Mouse (Mus musculus): Measurements from ENCODE around the gene Tomm40.

Gene Tomm40

DNA sequence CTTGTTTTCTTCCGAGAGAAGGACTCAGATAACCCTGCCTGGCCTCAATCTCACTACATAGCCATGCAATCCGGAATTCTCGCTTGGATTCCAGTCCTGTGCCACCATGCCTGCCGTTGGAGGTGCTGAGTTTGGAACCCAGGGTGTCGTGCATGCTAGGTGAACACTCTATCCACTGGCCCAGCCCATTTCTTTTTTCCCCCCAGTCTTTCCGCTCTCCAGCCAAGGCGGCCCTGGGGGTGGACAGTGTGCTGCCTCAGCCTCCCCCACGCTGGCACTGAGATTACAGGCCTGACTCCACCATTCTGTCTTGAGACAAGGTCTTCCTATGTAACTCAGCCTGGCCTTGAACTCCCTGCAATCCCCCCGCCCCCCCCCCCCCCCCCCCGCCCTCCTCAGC lies 30.7 kb upstream of the Tomm40 start:
- DNase-seq (ENCODE audit: extremely low spot score, low read depth, low spot score) = no peak

DNA sequence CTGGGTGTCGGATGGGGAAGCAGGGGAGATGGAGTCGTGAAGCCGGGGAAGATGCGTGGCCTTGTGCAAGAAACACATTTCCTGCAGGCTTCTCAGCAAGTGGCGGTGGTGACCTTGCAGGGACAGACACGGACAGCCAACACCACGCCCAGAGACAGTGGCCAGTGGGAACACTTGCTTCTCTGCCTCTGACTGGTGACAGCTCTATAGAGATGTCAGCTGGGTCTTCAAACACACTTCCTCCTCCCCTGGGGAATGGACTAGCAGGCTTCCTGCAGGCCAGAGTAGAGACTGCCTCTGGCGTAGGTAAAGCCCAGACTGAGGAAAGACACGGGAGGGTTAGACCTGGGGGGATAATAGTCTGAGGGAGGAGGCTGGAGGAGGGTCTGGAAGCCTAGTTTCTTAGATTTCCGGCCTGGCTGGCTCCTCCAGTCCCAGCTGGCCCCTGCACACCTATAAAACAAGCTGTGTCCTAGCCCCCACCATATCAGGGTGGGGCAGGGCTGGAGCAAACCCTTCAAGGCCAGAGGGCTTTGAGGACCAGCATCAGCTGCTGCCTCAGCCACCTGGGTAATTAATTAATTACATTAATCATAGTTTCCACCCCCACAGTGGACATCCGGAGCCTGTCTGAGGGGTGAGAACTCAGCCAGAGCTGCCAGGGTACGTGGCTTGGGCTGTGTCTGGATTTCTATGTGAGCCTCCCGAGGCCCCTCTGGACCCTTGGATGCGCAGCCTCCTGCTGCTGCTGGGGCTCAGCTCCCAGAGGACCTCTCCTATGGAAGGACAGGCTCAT lies 29.6 kb upstream of the Tomm40 start:
- DNase-seq (ENCODE audit: extremely low spot score, low read depth, low spot score) = no peak

DNA sequence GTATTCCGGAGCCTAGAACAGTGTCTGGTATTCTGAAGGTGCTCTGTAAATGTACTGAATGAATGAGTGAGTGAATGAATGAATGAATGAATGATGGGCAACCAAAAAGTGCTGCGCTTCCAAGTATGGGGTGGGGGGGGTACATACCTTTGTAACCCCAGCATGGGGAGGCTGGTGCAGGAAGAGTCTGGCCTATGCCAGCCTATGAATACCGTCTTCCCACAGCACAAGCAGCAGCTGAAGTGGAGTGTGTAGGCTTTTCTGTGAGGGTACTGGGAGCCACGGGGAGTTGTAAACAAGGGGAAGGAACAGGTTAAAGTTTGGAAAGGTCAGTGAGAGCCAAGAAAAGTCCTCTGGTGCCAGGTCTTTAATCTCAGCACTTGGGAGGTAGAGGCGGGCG lies 28.6 kb upstream of the Tomm40 start:
- DNase-seq (ENCODE audit: extremely low spot score, low read depth, low spot score) = no peak

DNA sequence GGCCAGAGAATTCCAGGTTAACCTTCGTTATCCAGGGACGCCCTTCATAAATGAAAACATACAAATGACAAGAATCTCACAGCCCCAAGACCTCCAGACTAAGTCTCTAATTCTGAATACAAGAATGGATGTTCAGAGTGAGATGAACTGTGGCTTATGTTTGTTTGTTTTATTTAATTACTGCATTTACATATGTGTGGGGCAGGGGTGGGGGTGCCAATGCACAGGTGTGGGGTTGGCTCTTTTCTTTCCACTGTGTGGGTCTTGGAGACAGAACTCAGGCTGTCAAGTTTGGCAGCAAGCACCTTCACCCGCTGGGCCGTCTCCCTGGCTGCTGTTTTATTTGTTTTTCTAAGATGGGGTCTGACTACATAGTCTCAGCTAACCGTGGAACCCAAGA lies 27.2 kb upstream of the Tomm40 start:
- DNase-seq (ENCODE audit: extremely low spot score, low read depth, low spot score) = no peak

DNA sequence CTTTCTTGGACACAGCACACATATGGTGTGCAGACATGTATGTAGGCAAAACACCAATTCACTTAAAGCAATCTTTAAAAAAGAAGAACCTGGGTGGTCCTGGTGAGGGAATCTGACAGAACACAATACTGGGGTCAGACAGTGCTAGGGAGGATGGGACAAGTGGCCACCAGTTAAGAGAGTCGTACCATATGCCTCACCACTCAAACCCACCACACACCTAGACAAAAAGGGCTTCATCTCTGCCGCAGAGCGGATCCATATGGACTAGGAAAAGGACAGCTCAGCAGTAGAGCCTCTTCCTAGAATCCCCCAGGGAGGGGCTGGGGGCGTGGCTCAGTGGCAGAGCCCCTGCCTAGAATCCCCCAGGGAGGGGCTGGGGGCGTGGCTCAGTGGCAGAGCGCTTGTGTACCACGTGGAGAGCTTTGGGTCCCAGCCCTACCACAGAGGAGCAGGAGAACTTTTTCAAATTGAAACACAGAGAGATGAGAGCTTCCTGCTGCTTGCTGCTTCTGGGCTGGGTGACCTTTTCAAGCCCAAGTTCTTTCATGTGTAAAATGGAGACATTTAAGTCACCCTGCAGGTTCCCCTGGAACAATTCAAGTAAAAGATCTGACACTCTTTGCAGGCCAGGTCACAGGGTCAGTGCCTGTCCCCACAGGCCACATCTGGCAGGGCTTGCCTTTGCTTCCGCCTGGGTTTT lies 26.2 kb upstream of the Tomm40 start:
- DNase-seq (ENCODE audit: extremely low spot score, low read depth, low spot score) = no peak

DNA sequence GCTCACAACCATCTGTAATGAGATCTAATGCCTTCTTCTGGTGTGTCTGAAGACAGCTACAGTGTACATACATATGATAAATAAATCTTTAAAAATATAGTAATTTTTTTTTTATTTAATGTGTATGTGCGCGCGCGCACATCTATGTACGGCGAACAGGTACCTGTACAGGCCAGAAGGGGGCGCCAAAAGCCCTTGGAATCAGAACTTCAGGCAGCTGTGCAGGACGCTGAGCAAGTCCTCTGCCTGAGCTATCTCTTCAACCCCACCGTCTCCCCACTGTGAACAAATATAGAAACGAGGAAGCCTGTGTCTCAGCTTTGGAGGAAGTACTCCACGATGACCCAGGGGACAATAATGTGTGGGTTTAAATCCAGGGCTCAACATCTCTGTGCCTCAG lies 25.0 kb upstream of the Tomm40 start:
- DNase-seq (ENCODE audit: extremely low spot score, low read depth, low spot score) = no peak

- DNase-seq (ENCODE audit: extremely low spot score, low read depth, low spot score) = no peak
Measured at GRCm38 (mm10) chr7:19738771-19739170, 23.5 kb upstream of the Tomm40 start.

GRCm38 (mm10) chr7:19736389-19737057 lies 21.3 kb upstream of the Tomm40 start:
- DNase-seq (ENCODE audit: extremely low spot score, low read depth, low spot score) = no peak

DNA sequence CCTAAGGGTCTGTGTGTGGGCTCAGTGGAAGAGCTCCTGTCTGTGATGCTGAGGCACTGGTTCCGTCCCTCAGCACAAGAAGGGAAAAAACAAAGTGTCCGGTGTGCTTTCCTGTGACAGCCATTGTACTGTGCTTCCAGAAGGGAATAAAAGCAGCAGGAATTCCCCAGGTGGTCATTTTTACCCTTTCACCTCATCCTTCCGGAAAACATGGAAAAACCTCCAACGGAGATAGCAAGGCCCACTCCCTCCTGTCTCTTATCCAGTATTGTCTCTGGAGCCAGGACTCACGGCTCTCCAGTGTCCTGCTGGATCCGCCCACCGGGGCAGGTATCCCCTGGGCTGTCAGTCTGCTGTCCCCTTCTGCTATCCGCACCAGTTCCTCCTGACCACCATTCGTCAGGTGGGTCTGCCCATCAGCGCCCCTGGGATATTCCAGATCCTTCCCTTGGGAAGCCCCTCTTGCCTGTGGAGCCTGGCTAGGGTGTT lies 19.0 kb upstream of the Tomm40 start:
- DNase-seq (ENCODE audit: extremely low spot score, low read depth, low spot score) = no peak

DNA sequence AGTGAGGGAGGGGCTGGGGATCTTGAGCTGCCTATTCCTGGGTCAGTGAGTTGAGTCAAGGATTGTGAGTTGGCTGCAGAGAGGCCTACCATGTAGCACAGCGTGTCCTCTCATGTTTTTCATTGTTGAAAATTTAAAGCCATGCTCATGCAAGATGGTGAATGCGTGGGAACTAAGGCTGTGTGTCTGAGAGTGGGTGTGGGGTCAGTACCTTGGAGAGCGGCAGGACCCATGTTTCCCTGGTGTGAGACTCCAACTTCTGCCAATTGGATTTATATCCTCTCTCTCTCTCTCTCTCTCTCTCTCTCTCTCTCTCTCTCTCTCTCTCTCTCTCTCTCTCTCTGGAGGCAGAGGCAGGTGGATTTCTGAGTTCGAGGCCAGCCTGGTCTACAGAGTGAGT lies 11.3 kb upstream of the Tomm40 start:
- no peak for DNase-seq (ENCODE audit: extremely low spot score, low read depth, low spot score)

GRCm38 (mm10) chr7:19724167-19724566 lies 8.9 kb upstream of the Tomm40 start:
- DNase-seq (ENCODE audit: extremely low spot score, low read depth, low spot score) = no peak

DNA sequence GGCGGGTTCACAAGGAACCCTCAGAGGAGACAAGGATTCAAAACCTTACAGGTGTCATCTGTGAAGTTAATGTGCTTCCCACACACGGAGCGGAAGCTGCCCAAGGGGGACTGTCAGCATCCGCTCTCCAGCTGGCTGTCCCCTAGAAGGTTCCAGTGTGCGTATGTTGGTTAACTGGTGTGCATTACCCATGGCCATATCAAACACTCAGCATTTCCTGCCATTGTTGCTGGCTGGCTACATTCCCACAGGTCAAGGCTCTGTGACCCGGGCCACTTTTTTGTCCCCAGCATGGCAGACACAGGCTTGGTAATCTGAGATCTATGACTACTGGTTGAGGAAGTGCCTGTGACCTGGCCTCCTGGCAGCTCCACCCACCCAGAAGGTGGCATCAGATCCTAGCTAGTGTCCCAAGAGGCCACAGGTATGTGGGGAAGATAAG lies 7.5 kb upstream of the Tomm40 start:
- no peak for DNase-seq (ENCODE audit: extremely low spot score, low read depth, low spot score)

DNA sequence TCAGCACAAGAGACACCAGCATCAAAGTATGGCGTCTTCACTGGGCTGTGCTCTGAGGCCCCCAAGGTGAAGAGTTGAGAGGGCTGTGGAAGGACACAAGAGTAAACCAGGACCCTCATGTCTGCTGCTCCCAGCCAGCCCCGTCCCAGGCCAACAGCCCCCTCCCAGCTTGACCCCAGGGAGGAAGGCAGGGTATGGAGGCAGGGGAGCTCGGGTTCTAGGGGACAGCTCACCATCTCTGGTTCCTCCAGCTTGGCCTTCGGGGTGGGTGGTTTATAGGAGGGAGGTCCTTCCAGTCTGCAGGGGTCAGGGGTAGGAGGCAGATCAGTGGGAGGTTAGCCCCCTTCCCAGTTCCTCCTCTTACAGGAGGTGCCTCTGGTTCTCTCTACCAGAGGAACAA lies 4.0 kb upstream of the Tomm40 start:
- DNase-seq (ENCODE audit: extremely low spot score, low read depth, low spot score) = no peak

- no peak for DNase-seq (ENCODE audit: extremely low spot score, low read depth, low spot score)
Measured at GRCm38 (mm10) chr7:19718297-19718952, 3.2 kb upstream of the Tomm40 start.

DNA sequence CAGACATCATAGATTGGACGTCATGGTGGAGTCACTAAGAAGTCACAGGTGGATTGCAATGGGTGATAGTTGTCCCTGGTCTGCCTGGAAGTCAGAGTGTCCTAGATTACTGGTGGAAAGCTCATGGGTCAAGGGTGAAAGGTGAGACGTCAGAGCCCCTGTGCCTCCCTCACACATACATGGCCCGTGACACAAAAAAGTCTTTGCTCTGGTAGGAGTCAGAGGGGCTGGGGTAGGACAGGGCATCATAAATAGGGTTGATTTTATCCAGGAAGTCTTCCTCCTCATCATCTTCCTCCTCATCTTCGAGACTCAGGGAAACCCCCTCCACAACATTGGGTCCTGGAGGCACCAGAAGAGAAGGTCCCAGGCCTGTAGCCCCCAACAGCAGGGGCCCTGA lies 2.1 kb upstream of the Tomm40 start:
- no peak for DNase-seq (ENCODE audit: extremely low spot score, low read depth, low spot score)

DNA sequence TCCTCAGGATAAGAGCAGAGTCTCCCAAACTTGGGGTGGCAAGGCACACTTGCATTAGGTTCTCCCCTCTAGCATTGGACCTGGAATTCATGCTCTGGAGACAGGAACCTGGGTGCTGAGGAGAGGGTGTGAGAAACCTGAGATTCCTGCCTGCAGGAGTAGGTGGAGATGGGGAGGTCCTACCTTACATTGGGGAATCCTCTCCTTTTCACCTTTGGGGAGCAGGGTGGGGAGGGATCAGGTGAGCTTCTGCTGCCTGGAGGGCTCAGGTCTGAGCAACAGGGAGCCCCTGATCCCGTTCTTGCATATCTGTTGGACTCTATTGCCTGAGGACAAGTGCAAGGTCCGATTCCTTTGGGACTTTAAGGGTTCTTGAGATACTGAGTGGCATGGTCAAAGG lies 1.6 kb upstream of the Tomm40 start:
- no peak for DNase-seq (ENCODE audit: extremely low spot score, low read depth, low spot score)

GRCm38 (mm10) chr7:19716055-19716682 lies 931 bp upstream of the Tomm40 start:
- DNase-seq (ENCODE audit: extremely low spot score, low read depth, low spot score) = no peak

GRCm38 (mm10) chr7:19714836-19715235 lies 402 bp downstream of the Tomm40 start:
- DNase-seq (ENCODE audit: extremely low spot score, low read depth, low spot score) = no peak

- DNase-seq (ENCODE audit: extremely low spot score, low read depth, low spot score) = no peak
Measured at GRCm38 (mm10) chr7:19713598-19713997, 1.6 kb downstream of the Tomm40 start.

DNA sequence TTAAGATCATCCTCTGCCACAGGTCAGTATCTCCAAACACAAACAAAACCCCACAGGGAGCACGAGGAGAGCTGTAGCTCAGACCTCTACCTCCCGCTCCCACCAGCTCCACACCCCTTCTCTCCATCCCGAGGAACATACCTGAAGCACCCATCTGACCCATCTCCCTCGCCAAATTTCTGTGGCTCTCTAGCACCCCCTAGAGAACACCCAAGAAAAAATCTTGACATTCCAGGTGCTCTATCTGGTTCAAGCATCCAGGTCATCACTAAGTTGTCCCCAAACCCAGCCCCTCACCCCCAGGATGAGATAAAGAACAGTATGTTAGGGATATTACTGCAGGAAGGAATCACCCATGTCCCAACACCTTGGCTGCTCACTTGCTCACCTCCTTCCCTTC lies 2.0 kb downstream of the Tomm40 start:
- no peak for DNase-seq (ENCODE audit: extremely low spot score, low read depth, low spot score)

- no peak for DNase-seq (ENCODE audit: extremely low spot score, low read depth, low spot score)
Measured at GRCm38 (mm10) chr7:19712414-19712813, 2.8 kb downstream of the Tomm40 start.

All from hindlimb bud, embryonic 11.5 days (tissue).